Mouse (Mus musculus) liver, postnatal 0 days (tissue): ENCODE results near the gene Med16. TPM values are rescaled to one million over a fixed set of nuclear protein-coding genes. Genes with fewer than 3 reads are reported as not detected.
A peak's percentile ranks its signal among the peaks of the same experiment; 100 is the strongest.

Source experiments
- ATAC-seq: fragments of 200-750 bp; cut with Nextera tagmentation; 2 replicates; pipeline ENCODE4 v1.8.0; 2017; ENCODE audit warnings: mild to moderate bottlenecking, moderate library complexity
- DNase-seq: peaks from one replicate; pipeline ENCODE4 v3.0.0-alpha.2; 2016
- H3K27ac ChIP-seq: fragments of 300-500 bp; sonication (generic); 2 replicates; pipeline ENCODE4 v1.5.1; 2014; ENCODE audit warnings: antibody characterized with exemption, moderate library complexity, mild to moderate bottlenecking, low read depth
- H3K27me3 ChIP-seq: fragments of 300-500 bp; sonication (generic); 2 replicates; pipeline ENCODE4 v1.6.1; 2014; ENCODE audit warnings: low read length, control low read depth, mixed read lengths; ENCODE audit not compliant: insufficient read depth
- H3K36me3 ChIP-seq: fragments of 300-500 bp; sonication (generic); replicated peaks from 2 replicates; pipeline ENCODE4 v1.6.1; 2014; ENCODE audit warnings: mild to moderate bottlenecking, control low read depth, low read length, moderate library complexity, mixed read lengths; ENCODE audit not compliant: insufficient read depth
- H3K4me1 ChIP-seq: fragments of 300-500 bp; sonication (generic); 2 replicates; pipeline ENCODE4 v1.6.1; 2014; ENCODE audit warnings: antibody characterized with exemption, mild to moderate bottlenecking, control low read depth; ENCODE audit not compliant: insufficient read depth
- H3K4me2 ChIP-seq: fragments of 300-500 bp; sonication (generic); 2 replicates; pipeline ENCODE4 v1.6.1; 2014; ENCODE audit warnings: low read depth, mild to moderate bottlenecking, low read length, moderate library complexity, mixed read lengths
- H3K4me3 ChIP-seq: fragments of 300-500 bp; sonication (generic); 2 replicates; pipeline ENCODE4 v1.5.1; 2014; ENCODE audit warnings: low read depth, low read length
- H3K9ac ChIP-seq: fragments of 300-500 bp; sonication (generic); replicated peaks from 2 replicates; pipeline ENCODE4 v1.6.1; 2014; ENCODE audit warnings: mild to moderate bottlenecking, moderate library complexity
- H3K9me3 ChIP-seq: fragments of 300-500 bp; sonication (generic); 2 replicates; pipeline ENCODE4 v1.6.1; 2016; ENCODE audit warnings: mild to moderate bottlenecking, control low read depth, low read length, mixed read lengths
- CTCF ChIP-seq: sonication (generic); IDR thresholded peaks from 2 replicates; pipeline ENCODE4 v1.5.1; 2016; ENCODE audit warnings: antibody characterized with exemption, low read depth
- EP300 ChIP-seq: IDR thresholded peaks from 2 replicates; pipeline ENCODE4 v1.6.1; 2016; ENCODE audit warnings: antibody characterized with exemption, low read depth, mild to moderate bottlenecking
- WGBS: fragments of 180-500 bp; shearing (Covaris S2); extraction: QIAGEN DNeasy Blood & Tissue Kit; methylation state at CpG from one replicate; pipeline ENCODE4 v1.1.7; 2014; ENCODE audit not compliant: insufficient replicate concordance; 5-methylcytosine and 5-hydroxymethylcytosine counted together
- polyA plus RNA-seq: library from polyadenylated mRNA; unstranded; fragments of >200 nt; fragmentation: Nextera tagmentation; extraction: Ambion mirVana; gene quantifications from 2 replicates; pipeline ENCODE4 v1.2.1, GENCODE M21; 2015

The Med16 gene
- polyA plus RNA-seq, 1 experiment from 2014 or later = 14.3 TPM

DNA sequence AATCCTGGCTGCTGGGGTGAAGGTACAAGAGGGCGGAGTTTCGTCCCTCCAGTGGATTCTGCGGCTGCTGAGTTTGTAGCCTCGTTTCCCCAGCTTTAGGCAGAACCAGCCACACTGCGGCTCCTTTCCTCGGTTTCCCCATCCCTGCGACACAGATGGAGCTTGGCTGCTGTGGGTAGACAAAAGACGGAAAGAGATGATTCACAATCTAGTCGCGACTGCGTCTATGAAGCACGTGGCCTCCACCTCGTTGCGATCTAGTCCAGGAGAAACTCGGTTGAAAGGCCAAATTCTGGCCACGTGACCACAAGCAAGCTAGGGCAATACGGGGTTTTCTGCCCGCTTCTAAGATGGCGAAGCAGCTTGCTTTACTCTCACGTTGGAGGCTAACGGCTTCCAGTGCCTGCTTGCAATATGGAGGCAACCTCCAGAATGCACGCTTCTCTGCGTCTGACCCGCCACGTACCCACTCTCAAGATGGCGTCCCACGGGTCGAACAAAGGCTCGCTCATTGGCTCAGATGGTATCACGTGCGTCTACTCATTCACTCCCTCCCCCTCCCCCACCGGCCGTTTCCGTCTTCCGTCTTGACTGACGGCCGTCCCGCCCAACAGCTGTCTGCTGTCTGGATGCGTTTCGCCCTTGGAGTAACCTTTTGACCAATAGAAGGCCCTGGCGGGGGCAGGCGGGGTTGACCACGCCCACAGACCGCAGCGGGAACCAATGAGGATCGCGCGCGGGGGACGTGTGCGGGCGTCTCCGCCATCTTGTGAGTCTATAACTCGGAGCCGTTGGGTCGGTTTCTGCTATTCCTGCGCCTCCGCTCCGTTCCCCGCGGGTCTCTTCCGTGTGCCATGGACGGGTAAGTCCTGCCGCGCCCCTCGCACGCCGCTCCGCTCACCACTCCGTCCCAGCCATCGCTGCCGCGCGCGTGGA lies 54.6 kb downstream of the Med16 start, which contains the start of gene Ptbp1:
Ptbp1 (plus strand) TSS at position 568 of the 936 bp plus-strand sequence.
- Histone ChIP-seq H3K4me2 (peak within 1 kb of the TSS; percentile 98), H3K27me3 (no peaks in the 10 kb centered on the region), H3K4me1 (peaks cover 51% of the 10 kb centered on the region), H3K9ac (peak within 1 kb of the TSS; percentile 98), H3K27ac (peak within 1 kb of the TSS; percentile 100), H3K4me3 (peak within 1 kb of the TSS; percentile 81), H3K9me3 (no peaks in the 10 kb centered on the region), H3K36me3 (peaks cover 25% of the 10 kb centered on the region)
- TF ChIP-seq EP300 (peak; percentile 17; the same call in 1 of the 2 replicates), CTCF (no peak)
- ATAC-seq = peak; percentile 89
- DNase-seq = peak; percentile 100
- under 1% methylated on average over 75 of the region's 75 CpGs for WGBS

- peaks cover 48% of the 10 kb centered on the region for H3K4me1 ChIP-seq
Observed at GRCm38 (mm10) chr10:79853392-79853791, 55.3 kb downstream of the Med16 start.

DNA sequence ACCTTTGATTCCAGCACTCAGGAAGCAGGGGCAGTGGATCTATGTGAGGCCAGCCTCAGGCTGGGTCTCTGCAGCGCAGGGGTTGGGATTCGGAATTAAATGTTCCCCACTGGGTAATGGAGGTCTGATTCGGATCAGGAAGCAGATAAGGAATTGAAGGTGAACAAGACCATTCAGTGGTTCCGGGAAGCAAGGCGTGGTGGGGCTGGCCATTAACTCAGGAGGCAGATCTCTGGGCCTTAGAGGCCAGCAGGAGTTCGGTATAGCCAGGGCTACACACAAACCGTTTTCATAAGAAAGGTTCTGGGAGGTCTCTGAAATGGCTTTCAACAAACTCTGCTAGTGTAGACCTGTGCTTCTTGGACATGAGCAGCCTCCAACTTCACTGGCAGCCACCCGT lies 55.9 kb downstream of the Med16 start:
- Histone ChIP-seq H3K9me3 (no peaks in the 10 kb centered on the region), H3K4me3 (peak overlapping the region; percentile 57), H3K4me2 (peak overlapping the region; percentile 98), H3K9ac (peak overlapping the region; percentile 70), H3K27me3 (no peaks in the 10 kb centered on the region), H3K27ac (peak overlapping the region; percentile 99), H3K36me3 (peaks cover 13% of the 10 kb centered on the region), H3K4me1 (peaks cover 42% of the 10 kb centered on the region)
- ATAC-seq (no peak), DNase-seq (peak; percentile 17)
- WGBS = 25% methylated on average over 8 of the region's 8 CpGs
- TF ChIP-seq EP300 = no peak
- no peak for TF ChIP-seq CTCF

More at GRCm38 (mm10) chr10:79853392-79853791, 55.3 kb downstream of the Med16 start:
- Histone ChIP-seq H3K9ac (peak overlapping the region; percentile 70), H3K27ac (peak overlapping the region; percentile 99), H3K36me3 (peaks cover 19% of the 10 kb centered on the region), H3K4me3 (peak overlapping the region; percentile 57), H3K9me3 (no peaks in the 10 kb centered on the region), H3K4me2 (peak overlapping the region; percentile 98), H3K27me3 (no peaks in the 10 kb centered on the region)
- peak; percentile 89 for DNase-seq
- ATAC-seq = peak; percentile 6; the same call in 1 of the 2 replicates
- WGBS = 1% methylated on average over 15 of the region's 15 CpGs
- TF ChIP-seq EP300 = no peak
- TF ChIP-seq CTCF = no peak

GRCm38 (mm10) chr10:79852107-79852789 lies 56.5 kb downstream of the Med16 start:
- peak overlapping the region; percentile 99 for H3K27ac ChIP-seq
- peaks cover 37% of the 10 kb centered on the region for H3K4me1 ChIP-seq
- peak overlapping the region; percentile 70 for H3K9ac ChIP-seq
- no peaks in the 10 kb centered on the region for H3K9me3 ChIP-seq
- ATAC-seq (no peak), DNase-seq (peak; percentile 32)
- 43% methylated on average over 9 of the region's 9 CpGs for WGBS
- no peak overlapping the region for H3K4me3 ChIP-seq
- H3K36me3 ChIP-seq = peaks cover 8% of the 10 kb centered on the region
- peak overlapping the region; percentile 98 for H3K4me2 ChIP-seq
- H3K27me3 ChIP-seq = no peaks in the 10 kb centered on the region
- TF ChIP-seq EP300 (no peak), CTCF (no peak)

- no peak for ATAC-seq
Observed at GRCm38 (mm10) chr10:79851653-79852052, 57.1 kb downstream of the Med16 start.

More at GRCm38 (mm10) chr10:79851653-79852052, 57.1 kb downstream of the Med16 start:
- peak overlapping the region; percentile 70; the same call in 1 of the 2 replicates for H3K9ac ChIP-seq
- H3K27ac ChIP-seq = peak overlapping the region; percentile 99
- no peaks in the 10 kb centered on the region for H3K27me3 ChIP-seq
- WGBS = 61% methylated on average over 3 of the region's 3 CpGs
- no peak for DNase-seq
- no peaks in the 10 kb centered on the region for H3K9me3 ChIP-seq
- H3K36me3 ChIP-seq = peaks cover 3% of the 10 kb centered on the region
- H3K4me3 ChIP-seq = no peak overlapping the region
- peaks cover 31% of the 10 kb centered on the region for H3K4me1 ChIP-seq
- TF ChIP-seq EP300 = no peak
- no peak for TF ChIP-seq CTCF
- H3K4me2 ChIP-seq = peak overlapping the region; percentile 98; the same call in 1 of the 2 replicates
